Mouse (Mus musculus) cerebellum, adult 2 months (tissue): ENCODE results near the gene Fam102b. TPM values are rescaled to one million over a fixed set of nuclear protein-coding genes. Genes with fewer than 3 reads are reported as not detected.

Experiments used
- DNase-seq, 2 experiments: peaks; one replicate each; pipeline ENCODE4 v3.0.0; 2021
- H3K27ac ChIP-seq: fragments of 200-500 bp; 2 replicates; pipeline ENCODE4 v1.5.1; 2012; ENCODE audit warnings: low read length, control low read depth, inconsistent platforms; ENCODE audit not compliant: insufficient read depth
- H3K27me3 ChIP-seq: fragments of 200-500 bp; 2 replicates; pipeline ENCODE4 v1.6.1; 2012; ENCODE audit warnings: inconsistent platforms, mild to moderate bottlenecking, low read length, moderate library complexity; ENCODE audit not compliant: control insufficient read depth, insufficient read depth
- H3K4me1 ChIP-seq: fragments of 200-500 bp; 2 replicates; pipeline ENCODE4 v1.6.1; 2011; ENCODE audit warnings: low read length; ENCODE audit not compliant: control insufficient read depth, insufficient read depth
- H3K4me3 ChIP-seq: fragments of 200-500 bp; replicated peaks from 2 replicates; pipeline ENCODE3; 2011; ENCODE audit warnings: mild to moderate bottlenecking, low read depth, low read length, control low read depth; ENCODE audit not compliant: insufficient read depth
- CTCF ChIP-seq: fragments of 200-500 bp; IDR thresholded peaks from 2 replicates; pipeline ENCODE4 v1.5.1; 2011; ENCODE audit warnings: low read depth, mild to moderate bottlenecking, control low read depth, low read length, moderate library complexity, borderline replicate concordance; ENCODE audit not compliant: insufficient read depth
- POLR2A ChIP-seq: fragments of 200-500 bp; IDR thresholded peaks from 2 replicates; pipeline ENCODE4 v1.6.1; 2011; ENCODE audit warnings: low read length, control low read depth, borderline replicate concordance; ENCODE audit not compliant: insufficient read depth
- WGBS: fragments of 180-500 bp; shearing (Covaris S2); methylation state at CpG from one replicate; pipeline ENCODE4 v1.1.7; 2018; 5-methylcytosine and 5-hydroxymethylcytosine counted together
- polyA plus RNA-seq: library from polyadenylated mRNA; depleted of rRNA; stranded (reverse); fragments of >200 nt; gene quantifications from 2 replicates; pipeline ENCODE4 v1.2.3, GENCODE M21; 2012

Gene Fam102b
- polyA plus RNA-seq, 1 experiment: 14.3 TPM

DNA sequence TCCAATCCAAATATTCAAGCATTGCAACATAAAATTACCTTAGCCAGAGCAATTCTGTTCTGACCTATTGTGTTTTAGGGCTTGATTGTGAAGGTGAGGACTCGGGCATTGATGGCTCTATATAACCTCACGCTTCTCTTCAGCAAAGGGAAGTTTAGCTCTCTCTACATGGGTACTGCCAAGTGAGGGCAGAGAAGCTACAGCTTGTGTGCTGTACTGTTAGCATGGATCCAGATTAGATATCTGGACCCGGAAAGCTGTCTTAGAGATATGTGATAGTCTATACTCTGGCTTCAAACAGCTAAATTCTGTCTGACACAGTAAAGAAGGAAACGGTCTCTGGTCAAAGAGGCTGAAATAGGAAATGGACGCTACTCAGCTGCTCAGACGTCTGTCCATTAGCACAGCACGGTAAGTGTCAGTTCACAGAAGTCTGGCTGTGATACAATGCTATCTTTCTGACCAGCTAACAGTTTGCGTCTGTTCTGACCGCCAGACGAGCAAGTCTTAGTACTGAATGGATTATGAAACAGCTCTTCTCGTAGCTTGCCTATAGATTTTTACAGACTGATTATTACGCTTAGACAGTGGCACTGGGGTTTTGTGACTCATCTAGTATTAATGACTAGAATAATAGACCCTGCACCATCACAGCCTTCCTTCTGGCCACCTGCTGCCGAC, 53.3 kb downstream of the Fam102b start:
- DNase-seq: no peak
- 79% methylated on average over 13 of the region's 13 CpGs for WGBS

DNA sequence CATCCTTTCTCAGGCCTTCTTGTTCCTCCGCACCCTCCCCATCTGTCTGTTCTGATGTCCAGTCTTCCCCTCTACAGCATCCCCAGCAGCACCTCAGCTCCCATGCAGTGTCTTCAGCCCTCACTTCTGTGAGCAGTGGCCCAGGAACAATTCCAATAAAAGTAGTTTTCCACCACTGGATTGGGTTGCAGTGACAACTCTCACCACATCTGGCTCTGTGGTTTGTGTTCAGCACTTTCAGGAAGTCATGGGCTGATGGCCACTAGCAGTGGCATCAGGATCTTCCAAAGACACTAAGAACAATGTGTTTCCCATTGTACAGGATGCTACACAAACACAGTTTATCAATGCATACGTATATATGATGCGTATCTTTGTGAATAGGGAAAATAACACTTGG, 61.4 kb downstream of the Fam102b start:
- 98% methylated on average over 3 of the region's 3 CpGs for WGBS
- no peak for DNase-seq
- Histone ChIP-seq H3K27me3 (no peaks in the 10 kb centered on the region), H3K27ac (no peak overlapping the region), H3K4me3 (no peak overlapping the region), H3K4me1 (peaks cover 2% of the 10 kb centered on the region)
- TF ChIP-seq CTCF (no peak), POLR2A (no peak)

More for the DNA sequence above, 53.3 kb downstream of the Fam102b start:
- Histone ChIP-seq H3K27ac (no peak overlapping the region), H3K4me3 (no peak overlapping the region), H3K4me1 (no peaks in the 10 kb centered on the region), H3K27me3 (no peaks in the 10 kb centered on the region)
- TF ChIP-seq POLR2A (no peak), CTCF (no peak)

DNA sequence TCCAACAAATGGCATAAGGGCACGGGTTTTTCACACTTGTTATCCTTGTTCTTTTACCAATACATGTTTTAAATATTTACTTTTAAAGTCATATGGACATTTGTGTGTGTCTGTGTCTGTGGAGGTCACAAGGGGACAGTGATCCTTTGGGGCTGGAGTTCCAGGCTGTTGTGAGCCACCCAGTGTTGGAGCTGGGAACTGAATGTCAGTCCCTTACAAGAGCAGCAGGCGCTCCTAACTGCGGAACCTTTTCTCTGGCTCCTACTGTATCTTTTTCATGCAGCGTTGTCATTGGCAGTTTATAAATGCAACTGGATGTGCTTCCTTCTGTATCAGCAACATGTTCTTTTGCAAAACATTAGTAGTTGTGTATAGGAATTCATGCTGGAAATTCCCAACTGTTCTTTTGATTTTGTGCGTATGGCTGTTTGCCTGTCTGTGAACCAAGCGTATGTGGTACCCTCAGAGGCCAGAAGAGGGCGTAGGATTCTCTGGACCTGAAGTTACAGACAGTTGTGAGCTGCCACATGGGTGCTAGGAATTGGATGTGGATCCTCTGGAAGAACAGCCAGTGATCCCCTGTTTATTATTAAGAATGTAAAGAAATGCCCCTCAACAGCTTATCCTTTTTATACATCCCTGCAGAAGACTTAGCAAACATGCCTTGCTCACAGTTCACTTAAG, 62.9 kb downstream of the Fam102b start:
- peak; percentile 34; the same call in 1 of the 2 replicates for TF ChIP-seq CTCF
- TF ChIP-seq POLR2A: no peak
- DNase-seq: peak; percentile 28 to 31
- Histone ChIP-seq H3K27ac (no peak overlapping the region), H3K27me3 (no peaks in the 10 kb centered on the region), H3K4me3 (no peak overlapping the region), H3K4me1 (peaks cover 4% of the 10 kb centered on the region)
- 77% methylated on average over 7 of the region's 7 CpGs for WGBS

DNA sequence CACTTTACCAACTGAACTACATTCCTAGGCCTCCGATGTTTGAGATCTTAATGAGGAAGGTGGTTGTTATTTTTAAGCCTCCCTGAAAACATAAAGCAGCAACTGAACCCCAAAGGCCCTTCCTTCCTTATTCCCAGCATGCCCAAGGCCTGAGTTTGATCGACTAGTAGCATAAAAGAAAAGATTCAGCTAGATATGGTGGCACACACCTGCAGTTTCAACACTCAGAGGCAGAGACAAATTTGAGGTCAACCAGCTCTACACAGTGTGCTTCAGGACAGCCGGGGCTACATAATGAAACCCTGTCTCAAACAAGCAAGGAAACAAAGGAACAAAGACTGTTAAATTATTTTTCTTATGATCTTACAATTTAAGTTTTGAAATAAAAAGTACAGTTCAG, 63.6 kb downstream of the Fam102b start:
- TF ChIP-seq CTCF (no peak), POLR2A (no peak)
- DNase-seq: no peak
- Histone ChIP-seq H3K27me3 (no peaks in the 10 kb centered on the region), H3K27ac (no peak overlapping the region), H3K4me3 (no peak overlapping the region), H3K4me1 (peaks cover 4% of the 10 kb centered on the region)
- WGBS: 91% methylated on average over 3 of the region's 3 CpGs

DNA sequence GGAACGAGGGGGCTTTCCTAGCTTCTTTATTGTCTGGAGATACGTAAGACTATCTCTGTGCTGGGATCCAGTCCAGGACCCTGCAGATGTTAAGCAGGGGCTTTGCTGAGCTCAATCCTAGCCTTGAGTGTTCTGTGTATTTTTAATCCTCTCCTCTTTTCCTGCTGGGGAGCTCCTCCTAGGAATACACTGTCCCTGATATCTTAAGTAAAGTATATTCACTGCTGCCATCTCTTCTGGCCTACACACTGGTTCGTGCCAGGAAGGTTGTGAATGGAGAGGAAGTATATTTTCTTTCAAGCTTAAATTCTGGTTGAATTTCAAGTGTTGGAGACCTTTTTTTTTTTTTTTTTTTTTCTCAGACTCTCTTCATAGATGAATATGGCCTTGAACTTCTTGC, 64.1 kb downstream of the Fam102b start:
- no peak for TF ChIP-seq POLR2A
- TF ChIP-seq CTCF: no peak
- no peak overlapping the region for H3K4me3 ChIP-seq
- H3K27ac ChIP-seq: no peak overlapping the region
- WGBS: 83% methylated on average over 3 of the region's 3 CpGs
- DNase-seq: no peak
- no peaks in the 10 kb centered on the region for H3K27me3 ChIP-seq
- H3K4me1 ChIP-seq: peaks cover 4% of the 10 kb centered on the region

DNA sequence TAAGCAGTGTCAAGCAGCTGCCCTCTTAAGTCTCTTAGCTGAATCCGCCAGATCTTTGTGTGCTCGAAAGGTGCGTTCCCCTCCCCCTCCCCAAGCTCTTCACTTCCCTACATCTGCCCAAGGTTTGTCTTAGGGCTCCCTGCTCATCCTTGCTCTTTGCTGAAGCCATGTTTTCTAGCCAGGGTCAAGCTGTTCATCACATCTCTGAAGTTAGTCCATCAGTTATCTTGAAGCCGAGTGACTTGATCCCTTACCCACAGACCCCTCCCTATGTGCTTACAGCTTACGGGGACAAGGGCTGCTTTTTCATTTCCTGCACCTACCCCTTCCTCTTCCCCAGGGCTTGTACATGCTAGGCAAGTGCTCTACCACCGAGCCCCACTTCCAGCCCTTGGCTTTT, 65.8 kb downstream of the Fam102b start:
- Histone ChIP-seq H3K4me3 (peak overlapping the region; percentile 45), H3K27ac (no peak overlapping the region), H3K4me1 (peaks cover 4% of the 10 kb centered on the region), H3K27me3 (no peaks in the 10 kb centered on the region)
- no peak for DNase-seq
- WGBS: 30% methylated on average over 6 of the region's 6 CpGs
- TF ChIP-seq POLR2A: no peak

DNA sequence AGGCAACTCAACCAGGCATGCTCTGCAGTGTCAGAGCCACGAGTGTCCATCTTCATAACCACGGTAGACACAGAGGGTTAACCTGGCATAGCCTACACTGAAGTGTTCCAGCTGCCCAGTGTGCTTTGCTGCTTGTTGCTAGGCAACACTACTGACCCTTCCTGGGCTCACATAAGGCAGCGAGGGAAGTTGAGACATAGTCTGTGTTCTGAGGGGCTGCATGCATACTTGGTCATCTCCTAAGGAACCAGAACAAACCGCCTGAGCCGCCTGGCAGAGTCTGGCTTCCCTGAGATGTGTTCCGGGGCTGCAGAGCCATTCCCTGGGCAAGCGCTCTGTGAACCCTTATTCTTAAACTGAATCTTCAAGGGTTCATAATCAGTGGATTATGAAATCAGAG, 66.2 kb downstream of the Fam102b start:
- 11% methylated on average over 7 of the region's 7 CpGs for WGBS
- Histone ChIP-seq H3K27me3 (no peaks in the 10 kb centered on the region), H3K4me3 (peak overlapping the region; percentile 45), H3K4me1 (peaks cover 4% of the 10 kb centered on the region), H3K27ac (no peak overlapping the region)
- peak; percentile 27 to 29 for DNase-seq
- TF ChIP-seq POLR2A: no peak
- no peak for TF ChIP-seq CTCF

DNA sequence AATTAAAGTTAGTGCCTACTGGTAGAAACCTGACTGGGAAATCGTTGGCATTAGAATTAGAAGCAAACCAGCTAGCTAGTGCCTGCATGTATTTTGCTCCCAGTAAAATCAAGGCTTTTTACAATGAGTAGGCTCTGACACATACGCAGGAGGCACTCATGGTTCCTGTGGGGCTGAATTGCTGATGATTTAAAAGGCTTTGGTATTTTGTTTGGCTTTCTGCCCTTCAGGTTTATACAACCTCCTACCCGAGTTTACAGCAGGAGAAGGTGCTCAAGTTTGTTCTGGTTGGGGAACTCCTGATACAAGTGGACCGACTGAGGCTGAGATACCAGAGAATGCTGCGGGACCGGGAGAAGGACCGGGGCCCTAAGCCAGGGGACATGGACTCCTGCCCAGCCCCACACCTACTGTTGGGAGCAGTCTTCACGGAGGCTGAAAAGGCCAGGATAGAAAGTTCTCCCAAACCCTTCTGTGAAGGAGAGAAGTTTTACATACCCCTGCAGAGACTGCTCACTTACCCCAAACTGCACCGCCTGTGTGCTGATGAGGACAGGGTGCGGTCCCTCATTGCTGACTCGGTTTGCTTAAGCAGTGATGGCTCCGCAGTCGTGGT, 67.6 kb downstream of the Fam102b start:
- Histone ChIP-seq H3K27me3 (no peaks in the 10 kb centered on the region), H3K27ac (no peak overlapping the region), H3K4me1 (peaks cover 4% of the 10 kb centered on the region), H3K4me3 (no peak overlapping the region)
- WGBS: 51% methylated on average over 13 of the region's 13 CpGs
- TF ChIP-seq POLR2A (no peak), CTCF (no peak)
- DNase-seq: peak in 1 of 2 experiments; percentile 14

DNA sequence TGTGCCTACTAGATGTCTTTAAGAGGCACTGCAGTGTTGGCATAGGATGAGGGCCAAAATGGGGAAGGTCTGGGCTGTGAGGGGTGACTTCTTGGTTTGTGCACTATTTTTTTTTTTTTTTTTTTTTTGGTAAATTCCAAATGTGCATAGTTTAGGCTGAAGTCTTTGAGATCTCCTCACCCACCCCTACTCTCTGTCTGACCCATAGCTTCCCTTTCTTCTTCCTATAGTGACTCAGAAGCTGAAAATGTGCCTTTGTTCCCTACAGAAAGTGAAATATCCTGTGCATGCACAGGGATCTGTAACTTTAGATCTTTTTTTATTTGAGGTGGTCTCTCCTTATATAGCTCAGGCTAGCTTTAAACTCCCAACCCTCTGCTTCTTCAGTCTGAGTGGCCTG, 69.4 kb downstream of the Fam102b start:
- TF ChIP-seq CTCF (no peak), POLR2A (no peak)
- no peak overlapping the region for H3K27ac ChIP-seq
- no peaks in the 10 kb centered on the region; the same call in 1 of the 2 replicates for H3K27me3 ChIP-seq
- no peak for DNase-seq
- H3K4me1 ChIP-seq: peaks cover 4% of the 10 kb centered on the region
- no peak overlapping the region for H3K4me3 ChIP-seq
